Mouse (Mus musculus) brain, embryonic 14.5 days (tissue): ENCODE results near the gene Fam155a.

ENCODE experiments used
- CTCF ChIP-seq: fragments of 200-500 bp; IDR thresholded peaks from 2 replicates; pipeline ENCODE4 v1.5.1; 2012; ENCODE audit warnings: inconsistent platforms, mild to moderate bottlenecking, moderate library complexity, borderline replicate concordance; ENCODE audit not compliant: insufficient read depth, insufficient read length; ENCODE audit errors: extremely low read depth
- POLR2A ChIP-seq: fragments of 200-500 bp; IDR thresholded peaks from 2 replicates; pipeline ENCODE4 v1.6.1; 2012; ENCODE audit warnings: mild to moderate bottlenecking, inconsistent platforms, borderline replicate concordance; ENCODE audit not compliant: poor library complexity, insufficient read depth, insufficient read length, severe bottlenecking; ENCODE audit errors: extremely low read depth

- no peak for TF ChIP-seq CTCF
- no peak for TF ChIP-seq POLR2A
Measured at GRCm38 (mm10) chr8:9471290-9471689, 299.7 kb downstream of the Fam155a start.
